Mouse (Mus musculus) adrenal gland, postnatal 0 days (tissue): ENCODE data around the gene Zfp715. TPM values are rescaled to one million over a fixed set of nuclear protein-coding genes. Genes with fewer than 3 reads are reported as not detected.

Experiments
- polyA plus RNA-seq: library from polyadenylated mRNA; unstranded; fragments of >200 nt; fragmentation: Nextera tagmentation; extraction: Ambion mirVana; gene quantifications from 2 replicates; pipeline ENCODE4 v1.2.1, GENCODE M21; 2015

Gene Zfp715
- 13.5 and 13.8 TPM in 2 replicates for polyA plus RNA-seq

GRCm38 (mm10) chr7:43313013-43313428 is at the start of gene Zfp715:
Zfp715 (minus strand) TSS chr7:43313294.

GRCm38 (mm10) chr7:43351154-43351553 is 38.1 kb upstream of the Zfp715 start, which contains the start of gene Siglecf:
Siglecf (plus strand) TSS chr7:43351341.

Other genes starting within 250 kb of the Zfp715 start
- not detected in 2 replicates for gene Zfp936, start 199.1 kb downstream of the Zfp715 start, polyA plus RNA-seq
- 0.08 and 0.28 TPM in 2 replicates for gene Siglecf, start 38.0 kb upstream of the Zfp715 start, polyA plus RNA-seq
- gene Siglecg, start 94.9 kb upstream of the Zfp715 start, polyA plus RNA-seq = 0.19 and 0.59 TPM in 2 replicates
- gene Lim2, start 114.4 kb upstream of the Zfp715 start, polyA plus RNA-seq = not detected in 2 replicates
- gene Nkg7, start 123.8 kb upstream of the Zfp715 start, polyA plus RNA-seq = 0.95 and 2.4 TPM in 2 replicates
- gene Cldnd2, start 127.5 kb upstream of the Zfp715 start, polyA plus RNA-seq = not detected in 2 replicates
- gene Etfb, start 130.8 kb upstream of the Zfp715 start, polyA plus RNA-seq = 379 and 383 TPM in 2 replicates
- gene Gm45233, start 130.8 kb upstream of the Zfp715 start, polyA plus RNA-seq = 0.18 and 0.69 TPM in 2 replicates
- 5.1 and 6.0 TPM in 2 replicates for gene Vsig10l, start 149.9 kb upstream of the Zfp715 start, polyA plus RNA-seq
- gene Iglon5, start 176.8 kb upstream of the Zfp715 start, polyA plus RNA-seq = 0.26 and 0.65 TPM in 2 replicates
- gene 4931406B18Rik, start 192.6 kb upstream of the Zfp715 start, polyA plus RNA-seq = not detected in 2 replicates
- gene Cd33, start 231.1 kb upstream of the Zfp715 start, polyA plus RNA-seq = 1.3 and 2.0 TPM in 2 replicates
- 1.6 and 2.8 TPM in 2 replicates for gene Zfp658, start 249.0 kb upstream of the Zfp715 start, polyA plus RNA-seq